Mouse (Mus musculus) retina, postnatal 7 days (tissue): ENCODE measurements around the gene Nucb1.

Experiments
- DNase-seq: peaks from one replicate; pipeline ENCODE4 v3.0.0-alpha.2; 2012; ENCODE audit warnings: low read depth, low spot score

The Nucb1 gene

GRCm38 (mm10) chr7:45461781-45462180 is 48.4 kb downstream of the Nucb1 start:
- no peak for DNase-seq

GRCm38 (mm10) chr7:45461326-45461725 is 48.9 kb downstream of the Nucb1 start:
- no peak for DNase-seq

GRCm38 (mm10) chr7:45460860-45461314 is 49.3 kb downstream of the Nucb1 start:
- no peak for DNase-seq

GRCm38 (mm10) chr7:45460377-45460776 is 49.8 kb downstream of the Nucb1 start:
- DNase-seq = no peak

GRCm38 (mm10) chr7:45459564-45460140 is 50.6 kb downstream of the Nucb1 start, which contains the start of gene Ftl1:
Gene Ftl1, minus strand, starts transcription at chr7:45459884.
- DNase-seq = peak; percentile 95

- DNase-seq = peak; percentile 72
Observed at GRCm38 (mm10) chr7:45458748-45459563, 51.2 kb downstream of the Nucb1 start.

GRCm38 (mm10) chr7:45457204-45458060 is 52.8 kb downstream of the Nucb1 start:
- DNase-seq = no peak

- DNase-seq = no peak
Observed at GRCm38 (mm10) chr7:45456721-45457203, 53.4 kb downstream of the Nucb1 start.

- no peak for DNase-seq
Observed at GRCm38 (mm10) chr7:45455932-45456696, 54.1 kb downstream of the Nucb1 start.

GRCm38 (mm10) chr7:45454971-45455370 is 55.2 kb downstream of the Nucb1 start:
- no peak for DNase-seq

GRCm38 (mm10) chr7:45451344-45451982 is 58.7 kb downstream of the Nucb1 start:
- peak; percentile 74 for DNase-seq

- no peak for DNase-seq
Observed at GRCm38 (mm10) chr7:45449974-45450373, 60.2 kb downstream of the Nucb1 start.

GRCm38 (mm10) chr7:45447325-45447990 is 62.7 kb downstream of the Nucb1 start:
- DNase-seq = no peak

GRCm38 (mm10) chr7:45446589-45446988 is 63.6 kb downstream of the Nucb1 start:
- no peak for DNase-seq

- no peak for DNase-seq
Observed at GRCm38 (mm10) chr7:45443526-45444420, 66.4 kb downstream of the Nucb1 start.
